Mouse (Mus musculus): ENCODE data around the gene Olfr376. TPM values are rescaled to one million over a fixed set of nuclear protein-coding genes. Genes with fewer than 3 reads are reported as not detected.

Olfr376 gene
- not detected in 2 replicates for polyA plus RNA-seq (2015; fragmentation: Nextera tagmentation; extraction: Ambion mirVana)

- Histone ChIP-seq H3K27me3 (no peaks in the 10 kb centered on the region), H3K9ac (no peak within 1 kb of the TSS), H3K9me3 (no peaks in the 10 kb centered on the region), H3K36me3 (no peaks in the 10 kb centered on the region), H3K4me2 (no peak within 1 kb of the TSS), H3K4me1 (no peaks in the 10 kb centered on the region), H3K27ac (no peak within 1 kb of the TSS), H3K4me3 (no peak within 1 kb of the TSS)
- 89% methylated on average over 2 of the region's 2 CpGs for WGBS
- ATAC-seq (ENCODE audit: borderline replicate concordance, extremely low read depth, low FRiP score, low TSS enrichment), result no peak
These were observed at the start of gene Olfr376 for GRCm38 (mm10) chr11:73370946-73371345. Olfr376 (plus strand) TSS chr11:73371246.

DNA sequence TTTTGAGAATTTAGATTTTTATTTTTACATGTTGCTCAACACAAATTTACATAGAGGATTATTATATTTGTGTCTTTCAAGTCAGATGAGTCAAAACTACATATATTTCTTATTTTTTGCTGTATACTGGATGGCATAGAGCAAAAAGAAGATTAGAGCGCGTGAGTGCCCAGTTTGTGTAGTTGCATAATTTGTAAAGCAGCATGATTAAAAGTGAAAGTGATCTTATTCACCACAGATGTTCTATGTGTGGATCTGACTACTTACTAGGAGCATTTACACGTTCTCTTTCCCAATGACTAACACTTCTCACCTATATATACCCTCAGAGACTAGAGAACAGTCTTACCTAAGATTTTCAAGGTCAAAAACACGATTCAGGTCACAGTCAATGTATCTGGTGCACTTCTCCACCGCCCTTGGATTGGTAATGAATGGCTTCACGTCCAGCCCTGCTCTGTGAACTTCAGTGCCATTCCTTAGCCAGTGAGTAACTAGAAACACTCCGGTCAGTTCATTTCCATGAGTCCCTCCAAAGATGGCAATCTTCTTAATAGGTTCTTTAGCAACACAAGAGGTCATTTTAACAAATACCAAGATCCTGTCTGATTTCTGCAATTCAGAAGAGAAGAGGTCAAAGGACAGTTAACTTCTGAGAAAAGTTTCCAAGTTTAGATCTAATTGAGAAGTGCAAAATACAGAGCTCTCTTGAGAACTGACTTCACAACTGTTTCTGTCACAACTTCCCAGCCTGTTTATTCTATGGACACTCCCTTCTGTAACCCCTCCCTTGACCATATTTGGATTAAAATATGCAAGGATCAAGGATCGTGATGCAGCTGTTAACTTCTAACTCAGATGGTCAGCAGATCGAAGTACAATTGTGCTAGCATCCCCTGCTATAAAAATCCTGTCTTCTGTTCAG is 46.9 kb upstream of the Olfr376 start:
- no peak overlapping the region for H3K9ac ChIP-seq
- 0 out of 2 replicates have a peak, but pooled peaks cover 8% of the 10 kb centered on the region for H3K4me1 ChIP-seq
- no peak overlapping the region for H3K4me3 ChIP-seq
- H3K4me2 ChIP-seq, result no peak overlapping the region
- 61% methylated on average over 9 of the region's 9 CpGs for WGBS
- no peaks in the 10 kb centered on the region for H3K9me3 ChIP-seq
- no peak for ATAC-seq (ENCODE audit: borderline replicate concordance, extremely low read depth, low FRiP score, low TSS enrichment)
- H3K27ac ChIP-seq, result no peak overlapping the region
- no peaks in the 10 kb centered on the region for H3K36me3 ChIP-seq
- no peaks in the 10 kb centered on the region for H3K27me3 ChIP-seq

DNA sequence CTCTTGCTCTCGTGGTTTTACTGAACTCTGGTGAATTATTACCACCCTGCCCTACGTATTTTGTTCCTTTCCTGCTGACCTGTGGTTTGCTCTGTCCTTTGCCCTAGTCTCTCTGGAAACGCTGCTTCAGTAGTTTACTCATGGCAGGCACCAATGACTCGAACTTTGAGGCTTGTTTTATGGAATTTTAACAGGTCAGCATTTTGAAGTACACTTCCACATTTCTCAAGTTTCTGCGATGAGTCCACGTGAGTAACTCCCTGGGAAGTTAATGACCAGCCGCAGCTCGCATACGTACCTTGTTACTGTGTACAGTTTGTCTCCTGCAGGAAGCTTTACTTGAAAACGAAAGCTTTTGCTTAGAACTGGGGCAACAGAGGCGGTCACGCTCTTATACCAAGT is 44.6 kb upstream of the Olfr376 start:
- H3K4me2 ChIP-seq, result 0 out of 2 replicates have a peak overlapping the region, but pooled peaks have one; percentile 5

GRCm38 (mm10) chr11:73327361-73327760 is 43.7 kb upstream of the Olfr376 start:
- peak; percentile 87; the same call in 1 of the 2 replicates for ATAC-seq (ENCODE audit: borderline replicate concordance, extremely low read depth, low FRiP score, low TSS enrichment)
- Histone ChIP-seq H3K9ac (no peak overlapping the region), H3K4me1 (0 out of 2 replicates have a peak, but pooled peaks cover 8% of the 10 kb centered on the region), H3K4me3 (no peak overlapping the region), H3K4me2 (no peak overlapping the region), H3K27ac (no peak overlapping the region), H3K9me3 (no peaks in the 10 kb centered on the region), H3K27me3 (no peaks in the 10 kb centered on the region), H3K36me3 (no peaks in the 10 kb centered on the region)
- 50% methylated on average over 4 of the region's 4 CpGs for WGBS

More for the DNA sequence above, 44.6 kb upstream of the Olfr376 start:
- WGBS, result 31% methylated on average over 12 of the region's 12 CpGs
- Histone ChIP-seq H3K27ac (no peak overlapping the region), H3K36me3 (no peaks in the 10 kb centered on the region), H3K4me3 (no peak overlapping the region), H3K4me1 (0 out of 2 replicates have a peak, but pooled peaks cover 8% of the 10 kb centered on the region), H3K9ac (no peak overlapping the region), H3K27me3 (no peaks in the 10 kb centered on the region), H3K9me3 (no peaks in the 10 kb centered on the region)
- no peak for ATAC-seq (ENCODE audit: borderline replicate concordance, extremely low read depth, low FRiP score, low TSS enrichment)

DNA sequence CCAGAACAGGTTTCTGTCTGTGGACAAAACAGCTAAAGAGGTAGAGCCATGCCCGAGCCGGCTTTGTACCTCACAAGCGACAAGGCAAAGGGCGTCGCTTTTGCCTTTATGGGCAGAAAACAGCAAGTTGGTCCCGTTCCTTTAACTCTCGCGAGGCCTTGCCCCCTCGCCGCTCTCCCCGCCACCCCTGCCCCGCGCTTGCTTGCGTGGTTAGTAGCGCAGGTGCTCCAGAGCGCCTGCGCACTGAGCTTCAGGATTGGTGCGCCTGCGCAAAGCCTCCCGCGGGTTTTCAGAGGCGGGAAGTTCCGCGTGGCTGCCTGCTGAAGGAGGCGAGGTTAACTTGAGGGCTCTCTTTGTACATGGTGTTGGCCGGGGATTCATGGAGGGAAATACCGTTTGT is 41.6 kb upstream of the Olfr376 start, which contains the start of the genes Aspa, Gm49340 and Spata22:
Gene Aspa (minus strand): TSS at position 155 of the 400 bp plus-strand sequence.
Gene Gm49340 (plus strand): TSS at position 300 of the 400 bp plus-strand sequence.
Gene Spata22 (plus strand): TSS at position 300 of the 400 bp plus-strand sequence.
- no peak within 1 kb of the TSS for H3K9ac ChIP-seq
- no peak within 1 kb of the TSS for H3K4me2 ChIP-seq
- H3K9me3 ChIP-seq, result no peaks in the 10 kb centered on the region
- H3K36me3 ChIP-seq, result no peaks in the 10 kb centered on the region
- no peak within 1 kb of the TSS for H3K27ac ChIP-seq
- no peak for ATAC-seq (ENCODE audit: borderline replicate concordance, extremely low read depth, low FRiP score, low TSS enrichment)
- 0 out of 2 replicates have a peak, but pooled peaks cover 8% of the 10 kb centered on the region for H3K4me1 ChIP-seq
- H3K4me3 ChIP-seq, result no peak within 1 kb of the TSS
- WGBS, result 72% methylated on average over 27 of the region's 27 CpGs
- no peaks in the 10 kb centered on the region for H3K27me3 ChIP-seq

GRCm38 (mm10) chr11:73333357-73333756 is 37.7 kb upstream of the Olfr376 start:
- Histone ChIP-seq H3K4me2 (no peak overlapping the region), H3K4me3 (no peak overlapping the region), H3K9ac (no peak overlapping the region), H3K9me3 (no peaks in the 10 kb centered on the region), H3K4me1 (no peaks in the 10 kb centered on the region), H3K27me3 (no peaks in the 10 kb centered on the region), H3K36me3 (no peaks in the 10 kb centered on the region), H3K27ac (no peak overlapping the region)
- ATAC-seq (ENCODE audit: borderline replicate concordance, extremely low read depth, low FRiP score, low TSS enrichment), result no peak
- 70% methylated on average over 2 of the region's 2 CpGs for WGBS

GRCm38 (mm10) chr11:73336919-73337318 is 34.1 kb upstream of the Olfr376 start:
- Histone ChIP-seq H3K36me3 (no peaks in the 10 kb centered on the region), H3K9me3 (no peaks in the 10 kb centered on the region), H3K4me2 (no peak overlapping the region), H3K4me1 (no peaks in the 10 kb centered on the region), H3K4me3 (no peak overlapping the region), H3K9ac (no peak overlapping the region), H3K27me3 (no peaks in the 10 kb centered on the region), H3K27ac (no peak overlapping the region)
- 68% methylated on average over 4 of the region's 4 CpGs for WGBS
- ATAC-seq (ENCODE audit: borderline replicate concordance, extremely low read depth, low FRiP score, low TSS enrichment), result no peak

GRCm38 (mm10) chr11:73350483-73350882 is 20.6 kb upstream of the Olfr376 start, which contains the start of gene Olfr20:
Olfr20 (plus strand) TSS chr11:73350783.
- ATAC-seq (ENCODE audit: borderline replicate concordance, extremely low read depth, low FRiP score, low TSS enrichment), result no peak
- WGBS, result 42% methylated on average over 3 of the region's 3 CpGs
- no peaks in the 10 kb centered on the region for H3K4me1 ChIP-seq

DNA sequence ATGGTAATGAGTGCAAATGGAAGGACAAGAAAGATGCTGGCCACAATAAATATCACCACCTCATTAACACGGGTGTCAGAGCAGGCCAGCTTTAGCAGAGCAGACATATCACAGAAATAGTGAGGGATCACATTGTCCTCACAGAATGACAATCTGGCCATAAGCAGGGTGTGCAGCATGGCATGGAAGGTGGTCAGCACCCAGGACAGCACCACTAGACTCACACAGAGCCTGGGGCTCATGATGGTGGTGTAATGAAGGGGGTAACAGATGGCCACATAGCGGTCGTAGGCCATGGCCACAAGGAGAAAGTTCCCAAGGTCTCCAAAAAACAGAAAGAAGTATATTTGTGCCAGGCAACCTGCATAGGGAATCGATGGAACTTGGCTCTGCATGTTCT is 24.3 kb downstream of the Olfr376 start:
- 64% methylated on average over 4 of the region's 4 CpGs for WGBS
- Histone ChIP-seq H3K4me2 (no peak overlapping the region), H3K27me3 (no peaks in the 10 kb centered on the region), H3K4me1 (no peaks in the 10 kb centered on the region), H3K36me3 (no peaks in the 10 kb centered on the region), H3K9me3 (no peaks in the 10 kb centered on the region), H3K9ac (no peak overlapping the region), H3K27ac (no peak overlapping the region), H3K4me3 (no peak overlapping the region)
- ATAC-seq (ENCODE audit: borderline replicate concordance, extremely low read depth, low FRiP score, low TSS enrichment), result no peak

More at GRCm38 (mm10) chr11:73350483-73350882, 20.6 kb upstream of the Olfr376 start, which contains the start of gene Olfr20:
- H3K9me3 ChIP-seq, result no peaks in the 10 kb centered on the region
- H3K27ac ChIP-seq, result no peak within 1 kb of the TSS
- H3K9ac ChIP-seq, result no peak within 1 kb of the TSS
- no peak within 1 kb of the TSS for H3K4me2 ChIP-seq
- no peaks in the 10 kb centered on the region for H3K27me3 ChIP-seq
- H3K36me3 ChIP-seq, result no peaks in the 10 kb centered on the region
- H3K4me3 ChIP-seq, result no peak within 1 kb of the TSS

DNA sequence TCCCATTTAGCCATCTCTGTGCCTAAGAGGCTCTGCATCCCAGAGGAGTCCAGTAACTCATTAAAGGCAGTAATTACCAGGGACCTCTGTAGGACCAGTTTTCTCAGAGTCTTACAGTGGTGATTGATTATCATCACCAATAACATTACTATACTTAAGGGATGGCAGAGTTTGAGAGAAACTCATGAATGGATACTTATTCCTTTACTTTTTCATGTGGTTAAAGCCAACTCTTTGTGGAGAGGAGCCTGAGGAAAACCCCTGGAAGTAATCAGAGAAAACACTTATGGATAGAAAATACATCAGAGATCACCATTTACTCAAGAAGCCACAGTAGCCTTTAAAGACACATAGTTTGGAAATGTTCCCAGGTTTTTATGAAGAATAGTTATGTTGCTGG is 28.5 kb downstream of the Olfr376 start, which contains the start of gene Olfr1:
Gene Olfr1 (minus strand): TSS at position 101 of the 400 bp plus-strand sequence.
- Histone ChIP-seq H3K27ac (no peak within 1 kb of the TSS), H3K4me2 (no peak within 1 kb of the TSS), H3K9me3 (no peaks in the 10 kb centered on the region), H3K4me3 (no peak within 1 kb of the TSS), H3K27me3 (no peaks in the 10 kb centered on the region), H3K9ac (no peak within 1 kb of the TSS), H3K36me3 (no peaks in the 10 kb centered on the region), H3K4me1 (no peaks in the 10 kb centered on the region)
- no peak for ATAC-seq (ENCODE audit: borderline replicate concordance, extremely low read depth, low FRiP score, low TSS enrichment)
